Mouse (Mus musculus) small intestine, adult 2 months (tissue): ENCODE data around the gene Tnpo2. TPM values are rescaled to one million over a fixed set of nuclear protein-coding genes. Genes with fewer than 3 reads are reported as not detected.

Experiments
- H3K27ac ChIP-seq: fragments of 200-500 bp; 2 replicates; pipeline ENCODE4 v1.5.1; 2012; ENCODE audit warnings: low read depth, low read length, control low read depth, inconsistent platforms; ENCODE audit not compliant: insufficient read depth
- H3K27me3 ChIP-seq: fragments of 200-500 bp; 2 replicates; pipeline ENCODE4 v1.6.1; 2012; ENCODE audit warnings: mild to moderate bottlenecking, moderate library complexity, low read length, inconsistent platforms; ENCODE audit not compliant: control insufficient read depth, insufficient read depth
- H3K36me3 ChIP-seq: fragments of 200-500 bp; 2 replicates; pipeline ENCODE4 v1.6.1; 2012; ENCODE audit warnings: mild to moderate bottlenecking, low read length, control low read depth, inconsistent platforms; ENCODE audit not compliant: control insufficient read depth, insufficient read depth
- H3K4me1 ChIP-seq: fragments of 200-500 bp; 2 replicates; pipeline ENCODE4 v1.6.1; 2012; ENCODE audit warnings: low read length, inconsistent platforms, mixed read lengths; ENCODE audit not compliant: control insufficient read depth, insufficient read depth, insufficient read length
- H3K4me3 ChIP-seq: fragments of 200-500 bp; 2 replicates; pipeline ENCODE4 v1.5.1; 2012; ENCODE audit warnings: low read depth, mild to moderate bottlenecking, control low read depth, inconsistent platforms, low read length, moderate library complexity
- CTCF ChIP-seq: fragments of 200-500 bp; IDR thresholded peaks from 2 replicates; pipeline ENCODE4 v1.5.1; 2012; ENCODE audit warnings: low read depth, mild to moderate bottlenecking, control low read depth, inconsistent platforms, low read length, moderate library complexity, mixed read lengths; ENCODE audit not compliant: insufficient replicate concordance, insufficient read length; ENCODE audit errors: extremely low read depth
- POLR2A ChIP-seq: fragments of 200-500 bp; IDR thresholded peaks from 2 replicates; pipeline ENCODE4 v1.6.1; 2012; ENCODE audit warnings: low read depth, mild to moderate bottlenecking, control low read depth, inconsistent platforms, low read length, moderate library complexity
- WGBS: fragments of 180-500 bp; shearing (Covaris S2); methylation state at CpG from one replicate; pipeline ENCODE4 v1.1.7; 2018; 5-methylcytosine and 5-hydroxymethylcytosine counted together
- polyA plus RNA-seq: library from polyadenylated mRNA; depleted of rRNA; stranded (reverse); fragments of >200 nt; gene quantifications from 2 replicates; pipeline ENCODE4 v1.2.3, GENCODE M21; 2012

Tnpo2 gene
- polyA plus RNA-seq, 1 experiment = 32.0 TPM

- Histone ChIP-seq H3K27me3 (peaks cover 16% of the 10 kb centered on the region), H3K36me3 (peaks cover 12% of the 10 kb centered on the region), H3K4me1 (peaks cover 3% of the 10 kb centered on the region; the same call in 1 of the 2 replicates), H3K27ac (no peak within 1 kb of the TSS), H3K4me3 (peak within 1 kb of the TSS; percentile 54)
- 63% methylated on average over 2 of the region's 2 CpGs for WGBS
- TF ChIP-seq POLR2A (no peak), CTCF (no peak)
Observed at GRCm38 (mm10) chr8:85014431-85014830, 22.3 kb upstream of the Tnpo2 start, which contains the start of gene Best2. Gene Best2 (minus strand): TSS chr8:85014531.

- H3K4me3 ChIP-seq = no peak overlapping the region
- H3K4me1 ChIP-seq = peaks cover 3% of the 10 kb centered on the region; the same call in 1 of the 2 replicates
- peaks cover 10% of the 10 kb centered on the region for H3K27me3 ChIP-seq
- no peak for TF ChIP-seq CTCF
- TF ChIP-seq POLR2A = no peak
- H3K36me3 ChIP-seq = peaks cover 31% of the 10 kb centered on the region
- no peak overlapping the region for H3K27ac ChIP-seq
- 50% methylated on average over 10 of the region's 10 CpGs for WGBS
Observed at GRCm38 (mm10) chr8:85016724-85017123, 20.0 kb upstream of the Tnpo2 start.

GRCm38 (mm10) chr8:85017209-85017608, 19.5 kb upstream of the Tnpo2 start:
- H3K4me1 ChIP-seq = peaks cover 3% of the 10 kb centered on the region; the same call in 1 of the 2 replicates
- 71% methylated on average over 5 of the region's 5 CpGs for WGBS
- H3K4me3 ChIP-seq = no peak overlapping the region
- H3K27ac ChIP-seq = no peak overlapping the region
- peaks cover 10% of the 10 kb centered on the region; the same call in 1 of the 2 replicates for H3K27me3 ChIP-seq
- no peak for TF ChIP-seq CTCF
- TF ChIP-seq POLR2A = no peak
- peaks cover 32% of the 10 kb centered on the region for H3K36me3 ChIP-seq

GRCm38 (mm10) chr8:85021514-85022055, 15.1 kb upstream of the Tnpo2 start:
- Histone ChIP-seq H3K4me3 (no peak overlapping the region), H3K27me3 (no peaks in the 10 kb centered on the region), H3K4me1 (peaks cover 11% of the 10 kb centered on the region; the same call in 1 of the 2 replicates), H3K36me3 (peaks cover 34% of the 10 kb centered on the region), H3K27ac (no peak overlapping the region)
- TF ChIP-seq CTCF = no peak
- TF ChIP-seq POLR2A = no peak
- 95% methylated on average over 3 of the region's 3 CpGs for WGBS

GRCm38 (mm10) chr8:85023846-85024245, 12.9 kb upstream of the Tnpo2 start:
- no peaks in the 10 kb centered on the region for H3K27me3 ChIP-seq
- TF ChIP-seq CTCF = no peak
- no peak for TF ChIP-seq POLR2A
- no peak overlapping the region for H3K4me3 ChIP-seq
- H3K27ac ChIP-seq = no peak overlapping the region
- H3K4me1 ChIP-seq = peaks cover 19% of the 10 kb centered on the region
- WGBS = 89% methylated on average over 3 of the region's 3 CpGs
- H3K36me3 ChIP-seq = peaks cover 27% of the 10 kb centered on the region

GRCm38 (mm10) chr8:85025098-85025932, 11.4 kb upstream of the Tnpo2 start, which contains the start of gene Asna1:
Gene Asna1 (minus strand): TSS chr8:85025281.
- H3K27me3 ChIP-seq = no peaks in the 10 kb centered on the region
- TF ChIP-seq CTCF = no peak
- TF ChIP-seq POLR2A = peak; percentile 39; the same call in 1 of the 2 replicates
- H3K27ac ChIP-seq = peak within 1 kb of the TSS; percentile 75
- H3K4me1 ChIP-seq = peaks cover 19% of the 10 kb centered on the region
- peaks cover 21% of the 10 kb centered on the region for H3K36me3 ChIP-seq
- 1% methylated on average over 30 of the region's 30 CpGs for WGBS
- H3K4me3 ChIP-seq = peak within 1 kb of the TSS; percentile 83
